Mouse (Mus musculus) erythroid progenitor cell, adult 5-6 weeks (primary cell): ENCODE results near the gene Tex9. TPM values are rescaled to one million over a fixed set of nuclear protein-coding genes. Genes with fewer than 3 reads are reported as not detected.
"Not testable (repeated sequence)": the region's sequence is repeated elsewhere in the genome, so short reads cannot be mapped to it uniquely, and the experiment has no call there.

Experiments
- ATAC-seq: replicated peaks from 2 replicates; pipeline ENCODE4 v1.8.0; 2016; ENCODE audit warnings: moderate number of reproducible peaks, mild to moderate bottlenecking, moderate TSS enrichment, inconsistent platforms; ENCODE audit not compliant: poor library complexity, low FRiP score, severe bottlenecking
- total RNA-seq, 2 experiments: library from RNA; stranded (forward) in 1 of 2; stranded (reverse) in 1 of 2; fragments of 150-400 nt in 1 of 2; fragments of 186-747, 209-891 nt in 1 of 2; gene quantifications; 2 replicates each; pipeline versions ENCODE4 v1.2.3 to v1.2.4; 2015 to 2017; ENCODE audit warnings: low replicate concordance in 2 of 2

Tex9 gene
- total RNA-seq, 2 experiments from 2014 or later, result 51.1 to 61.0 TPM

DNA sequence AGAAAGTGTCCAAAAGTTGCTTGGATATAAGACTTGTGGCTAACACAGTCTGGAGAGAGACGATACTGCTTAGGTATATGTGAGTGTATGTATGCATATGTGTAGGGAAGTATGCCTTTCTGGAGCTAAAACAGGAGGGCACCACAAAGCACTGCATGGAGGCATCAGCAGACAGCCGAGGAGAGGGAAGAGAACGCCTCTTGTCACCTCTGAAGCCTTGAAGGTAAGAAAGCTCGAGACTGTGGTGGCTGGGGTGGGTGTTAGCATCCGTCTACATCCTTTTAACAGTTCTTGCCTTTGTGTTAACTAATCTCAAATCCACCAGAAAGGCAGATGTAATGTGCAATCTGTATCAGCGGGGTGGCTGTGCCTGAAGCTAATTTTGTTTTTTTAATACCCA lies 88.6 kb downstream of the Tex9 start:
- ATAC-seq, result no peak

DNA sequence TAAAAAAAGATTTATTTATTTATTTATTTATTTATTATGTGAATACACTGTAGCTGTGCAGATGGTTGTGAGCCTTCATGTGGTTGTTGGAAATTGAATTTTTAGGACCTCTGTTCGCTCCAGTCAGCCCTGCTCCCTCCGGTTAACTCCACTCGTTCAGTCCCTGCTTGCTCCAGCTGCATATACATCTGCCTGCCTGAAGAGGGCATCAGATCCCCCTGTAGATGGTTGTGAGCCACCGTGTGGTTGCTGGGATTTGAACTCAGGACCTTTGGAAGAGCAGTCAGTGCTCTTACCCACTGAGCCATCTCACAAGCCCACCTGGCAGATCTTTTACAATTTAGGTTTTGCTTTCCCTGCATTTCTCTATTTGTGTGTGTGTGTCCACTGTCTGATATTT lies 90.2 kb downstream of the Tex9 start:
- not testable (repeated sequence) for ATAC-seq

Other genes with a start within 250 kb of the Tex9 start
- gene Zfp280d, start 217.4 kb downstream of the Tex9 start, total RNA-seq (2015; ENCODE audit: low replicate concordance), result 107 and 208 TPM in 2 replicates
- gene Zfp280d, start 217.4 kb downstream of the Tex9 start, total RNA-seq (2017; ENCODE audit: low replicate concordance), result 97.5 and 99.8 TPM in 2 replicates
- gene Mns1, start 54.2 kb downstream of the Tex9 start, total RNA-seq (2015; ENCODE audit: low replicate concordance), result 177 and 188 TPM in 2 replicates
- gene Mns1, start 54.2 kb downstream of the Tex9 start, total RNA-seq (2017; ENCODE audit: low replicate concordance), result 146 and 157 TPM in 2 replicates
- gene Rfx7, start 40.0 kb upstream of the Tex9 start, total RNA-seq (2015; ENCODE audit: low replicate concordance), result 13.8 and 17.3 TPM in 2 replicates
- gene Rfx7, start 40.0 kb upstream of the Tex9 start, total RNA-seq (2017; ENCODE audit: low replicate concordance), result 4.5 and 5.4 TPM in 2 replicates
- gene Nedd4, start 170.1 kb upstream of the Tex9 start, total RNA-seq (2015; ENCODE audit: low replicate concordance), result 47.8 and 53.0 TPM in 2 replicates
- 52.5 and 67.9 TPM in 2 replicates for gene Nedd4, start 170.1 kb upstream of the Tex9 start, total RNA-seq (2017; ENCODE audit: low replicate concordance)